Mouse (Mus musculus) CH12.LX (cell line): ENCODE measurements around the gene Doxl2. TPM values are rescaled to one million over a fixed set of nuclear protein-coding genes. Genes with fewer than 3 reads are reported as not detected.

Experiments
- DNase-seq: peaks from one replicate; pipeline ENCODE4 v3.0.0-alpha.2; 2013; ENCODE audit errors: extremely low read depth
- H3K27ac ChIP-seq: 2 replicates; pipeline ENCODE4 v1.5.1; 2012; ENCODE audit warnings: low read depth, mild to moderate bottlenecking, control low read depth, moderate library complexity; ENCODE audit not compliant: insufficient read depth
- H3K27me3 ChIP-seq: replicated peaks from 2 replicates; pipeline ENCODE3; 2012; ENCODE audit warnings: inconsistent platforms
- H3K36me3 ChIP-seq, 2 experiments: replicated peaks in 1 of 2; 2 replicates each; pipeline versions ENCODE3 to v1.6.1; 2012; ENCODE audit warnings: inconsistent platforms in 1 of 2, low read length in 1 of 2, mild to moderate bottlenecking in 1 of 2, mixed read lengths in 1 of 2, moderate library complexity in 1 of 2; ENCODE audit not compliant: control insufficient read depth in 1 of 2, insufficient read depth in 1 of 2
- H3K4me1 ChIP-seq, 2 experiments: 2 replicates each; pipeline ENCODE4 v1.6.1; 2012; ENCODE audit warnings: inconsistent platforms in 1 of 2, moderate library complexity in 1 of 2; ENCODE audit not compliant: insufficient read depth in 2 of 2, control insufficient read depth in 1 of 2
- H3K4me2 ChIP-seq: 2 replicates; pipeline ENCODE4 v1.6.1; 2012; ENCODE audit warnings: low read depth, mild to moderate bottlenecking, control low read depth; ENCODE audit not compliant: poor library complexity, insufficient read depth, severe bottlenecking
- H3K4me3 ChIP-seq, 3 experiments: fragments of 150-350 bp in 1 of 3; sonication (generic) in 1 of 3; replicated peaks in 1 of 3; 2 replicates each; pipeline versions ENCODE3 to v1.5.1; 2011 to 2012; ENCODE audit warnings: low read depth in 2 of 3, low read length in 2 of 3, mild to moderate bottlenecking in 2 of 3, moderate library complexity in 2 of 3, control low read depth in 1 of 3, improper control_type of control experiment in 1 of 3, inconsistent platforms in 1 of 3, mixed read lengths in 1 of 3; ENCODE audit not compliant: poor library complexity in 1 of 3
- H3K79me2 ChIP-seq: replicated peaks from 2 replicates; pipeline ENCODE4 v1.6.1; 2012; ENCODE audit warnings: mild to moderate bottlenecking, moderate library complexity; ENCODE audit not compliant: control insufficient read depth, poor library complexity, insufficient read depth, severe bottlenecking; ENCODE audit errors: extremely low read depth
- H3K9ac ChIP-seq: 2 replicates; pipeline ENCODE4 v1.6.1; 2012; ENCODE audit warnings: low read depth, mild to moderate bottlenecking, control low read depth, moderate library complexity; ENCODE audit not compliant: insufficient read depth
- H3K9me3 ChIP-seq: replicated peaks from 2 replicates; pipeline ENCODE3; 2012; ENCODE audit warnings: low read length, inconsistent platforms, mixed read lengths
- BHLHE40 ChIP-seq: IDR thresholded peaks from 2 replicates; pipeline ENCODE4 v1.6.1; 2011; ENCODE audit warnings: mild to moderate bottlenecking, low read depth, low read length, improper control_type of control experiment
- CHD1 ChIP-seq: IDR thresholded peaks from 2 replicates; pipeline ENCODE4 v1.6.1; 2012; ENCODE audit warnings: low read depth, low read length, improper control_type of control experiment, inconsistent platforms
- CHD2 ChIP-seq: IDR thresholded peaks from 2 replicates; pipeline ENCODE4 v1.6.1; 2011; ENCODE audit warnings: low read length, improper control_type of control experiment
- CTCF ChIP-seq, 2 experiments: IDR thresholded peaks in 1 of 2; conservative IDR thresholded peaks in 1 of 2; 2 replicates each; pipeline ENCODE4 v1.5.1; 2011 to 2012; ENCODE audit warnings: low read depth in 2 of 2, low read length in 2 of 2, improper control_type of control experiment in 1 of 2, inconsistent platforms in 1 of 2, mild to moderate bottlenecking in 1 of 2, moderate library complexity in 1 of 2
- ELF1 ChIP-seq: IDR thresholded peaks from 2 replicates; pipeline ENCODE4 v1.6.1; 2014; ENCODE audit warnings: low read depth, mild to moderate bottlenecking, inconsistent platforms, low read length, improper control_type of control experiment
- EP300 ChIP-seq: IDR thresholded peaks from 2 replicates; pipeline ENCODE4 v1.6.1; 2011; ENCODE audit warnings: low read length, improper control_type of control experiment
- GABPA ChIP-seq: IDR thresholded peaks from 2 replicates; pipeline ENCODE4 v1.6.1; 2012; ENCODE audit warnings: low read depth, low read length, improper control_type of control experiment, inconsistent platforms; ENCODE audit not compliant: insufficient replicate concordance
- IRF4 ChIP-seq: IDR thresholded peaks from 2 replicates; pipeline ENCODE4 v1.6.1; 2014; ENCODE audit warnings: low read depth, mild to moderate bottlenecking, inconsistent platforms, low read length, improper control_type of control experiment
- JUN ChIP-seq: IDR thresholded peaks from 2 replicates; pipeline ENCODE4 v1.6.1; 2011; ENCODE audit warnings: low read depth, mild to moderate bottlenecking, low read length, improper control_type of control experiment, moderate library complexity; ENCODE audit not compliant: insufficient read depth
- JUND ChIP-seq: conservative IDR thresholded peaks from 2 replicates; pipeline ENCODE4 v1.6.1; 2011; ENCODE audit warnings: low read depth, low read length, improper control_type of control experiment
- KAT2A ChIP-seq: IDR thresholded peaks from 2 replicates; pipeline ENCODE4 v1.6.1; 2012; ENCODE audit warnings: low read length, improper control_type of control experiment, inconsistent platforms; ENCODE audit not compliant: insufficient replicate concordance
- MAFK ChIP-seq: IDR thresholded peaks from 2 replicates; pipeline ENCODE4 v1.6.1; 2011; ENCODE audit warnings: low read length, improper control_type of control experiment; ENCODE audit not compliant: insufficient replicate concordance
- MEF2A ChIP-seq: IDR thresholded peaks from 2 replicates; pipeline ENCODE4 v1.6.1; 2014; ENCODE audit warnings: low read depth, mild to moderate bottlenecking, inconsistent platforms, low read length, improper control_type of control experiment, borderline replicate concordance
- PAX5 ChIP-seq: IDR thresholded peaks from 2 replicates; pipeline ENCODE4 v1.6.1; 2012; ENCODE audit warnings: low read length, inconsistent platforms, mixed read lengths
- POLR2A ChIP-seq: IDR thresholded peaks from 2 replicates; pipeline ENCODE4 v1.6.1; 2011; ENCODE audit warnings: low read depth, mild to moderate bottlenecking, improper control_type of control experiment, low read length
- RAD21 ChIP-seq: IDR thresholded peaks from 2 replicates; pipeline ENCODE4 v1.6.1; 2011; ENCODE audit warnings: low read depth, mild to moderate bottlenecking, low read length, improper control_type of control experiment, moderate library complexity
- RCOR1 ChIP-seq: conservative IDR thresholded peaks from 2 replicates; pipeline ENCODE4 v1.6.1; 2012; ENCODE audit warnings: low read depth, mild to moderate bottlenecking, inconsistent platforms, low read length, improper control_type of control experiment
- SIN3A ChIP-seq: IDR thresholded peaks from 2 replicates; pipeline ENCODE4 v1.6.1; 2012; ENCODE audit warnings: low read length, improper control_type of control experiment, inconsistent platforms
- SMC3 ChIP-seq: IDR thresholded peaks from 2 replicates; pipeline ENCODE4 v1.6.1; 2011; ENCODE audit warnings: low read depth, low read length, improper control_type of control experiment
- TBP ChIP-seq: conservative IDR thresholded peaks from 2 replicates; pipeline ENCODE4 v1.6.1; 2011; ENCODE audit warnings: low read depth, low read length, improper control_type of control experiment
- UBTF ChIP-seq: IDR thresholded peaks from 2 replicates; pipeline ENCODE4 v1.6.1; 2012; ENCODE audit warnings: low read depth, mild to moderate bottlenecking, inconsistent platforms, low read length, improper control_type of control experiment, moderate library complexity
- ZC3H11A ChIP-seq: IDR thresholded peaks from 2 replicates; pipeline ENCODE4 v1.6.1; 2012; ENCODE audit warnings: low read depth, mild to moderate bottlenecking, inconsistent platforms, low read length, improper control_type of control experiment
- dilution Hi-C: fragments of 300-500 bp; cut with MboI; formaldehyde crosslinking; loops from 2 replicates; pipeline ENCODE4 v1.14.3; 2020; ENCODE audit warnings: low sequenced_read_pairs; ENCODE audit not compliant: extremely low pct_unique_long_range_greater_than_20kb, extremely low pct_ligation_motif_present
- in situ Hi-C: fragments of 300-500 bp; cut with MboI; formaldehyde crosslinking; loops from 3 replicates; pipeline ENCODE4 v1.14.3; 2019; ENCODE audit warnings: low sequenced_read_pairs, low pct_ligation_motif_present, low pct_unique_long_range_greater_than_20kb, mixed read lengths
- polyA plus RNA-seq: library from polyadenylated mRNA; unstranded; fragments of >175 nt; gene quantifications from 2 replicates; pipeline ENCODE4 v1.2.1, GENCODE M21; 2012; ENCODE audit warnings: low read depth; ENCODE audit not compliant: insufficient read length
- total RNA-seq, 2 experiments: library from RNA; depleted of rRNA; stranded (reverse); fragments of 300-350 nt in 1 of 2; fragments of >200 nt in 1 of 2; gene quantifications; 2 replicates each; pipeline ENCODE4 v1.2.3; 2012 to 2014

Gene Doxl2
- total and polyA plus RNA-seq, 3 experiments, result not detected

DNA sequence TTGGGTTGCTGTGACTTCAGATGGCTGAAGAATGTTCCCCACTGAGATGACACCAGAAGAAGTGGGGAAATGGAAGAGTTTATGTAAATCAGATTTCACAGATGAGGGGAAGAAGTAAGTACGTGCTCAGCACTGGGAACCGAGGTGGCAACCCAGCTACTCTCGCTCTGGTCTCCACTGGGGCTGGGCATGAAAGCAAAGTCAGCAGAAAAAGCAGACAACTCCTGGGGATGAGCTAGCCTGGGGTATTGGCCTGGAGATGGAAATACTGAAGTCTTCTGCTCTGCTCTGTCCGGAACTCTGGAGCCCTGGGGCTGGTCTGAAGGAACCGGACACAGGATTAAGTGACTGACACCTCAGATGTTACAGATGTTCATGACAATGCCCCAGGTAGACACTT, 20.6 kb upstream of the Doxl2 start:
- Histone ChIP-seq H3K9ac (no peak overlapping the region), H3K36me3 (no peaks in the 10 kb centered on the region), H3K27me3 (peaks cover 2% of the 10 kb centered on the region), H3K9me3 (no peaks in the 10 kb centered on the region), H3K27ac (no peak overlapping the region), H3K4me1 (peaks cover 0 to 17% of the 10 kb centered on the region in 2 experiments; a peak in 2 of 4 replicates), H3K4me3 (no peak overlapping the region), H3K4me2 (no peak overlapping the region)
- dilution Hi-C loops (no loop called here), in situ Hi-C loops (loop anchor here (10.0 to 25.0 kb wide), 2 partner anchors 89 to 317 kb away; partner anchors contain the start of genes AI854703 and Gimap8)
- DNase-seq, result peak; percentile 6
- no peak for TF ChIP-seq ZC3H11A
- TF ChIP-seq MAFK, result no peak
- TF ChIP-seq POLR2A, result no peak
- TF ChIP-seq GABPA, result no peak
- no peak for TF ChIP-seq BHLHE40
- no peak for TF ChIP-seq UBTF
- no peak for TF ChIP-seq EP300
- no peak for TF ChIP-seq SIN3A
- TF ChIP-seq MEF2A, result no peak
- TF ChIP-seq, all 38 proteins: peak for 0
- H3K79me2 ChIP-seq, result no peaks in the 10 kb centered on the region

DNA sequence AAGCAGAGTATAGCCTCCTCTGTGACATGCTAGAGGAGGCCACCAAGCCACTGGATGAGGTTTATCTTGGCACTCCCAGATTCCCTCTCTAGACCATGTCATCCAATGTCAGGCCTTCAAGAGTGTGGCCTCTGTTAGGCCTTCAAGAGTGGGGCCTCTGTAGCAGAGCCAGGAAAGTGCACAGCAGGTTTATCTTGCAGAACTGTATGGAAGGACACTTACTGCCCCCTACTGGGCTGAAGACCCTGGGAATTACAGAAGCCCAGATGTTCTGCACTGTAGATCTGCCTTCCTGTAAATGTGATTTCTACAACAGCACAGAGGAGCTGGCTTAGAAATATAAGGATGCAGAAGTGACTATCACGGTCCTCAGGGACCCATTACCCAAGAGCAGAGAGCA, 19.8 kb upstream of the Doxl2 start:
- dilution Hi-C loops (no loop called here), in situ Hi-C loops (loop anchor here (10.0 to 25.0 kb wide), 2 partner anchors 90 to 318 kb away; partner anchors contain the start of genes AI854703 and Gimap8)
- no peak overlapping the region for H3K9ac ChIP-seq
- H3K4me3 ChIP-seq, result no peak overlapping the region
- no peak overlapping the region for H3K4me2 ChIP-seq
- no peaks in the 10 kb centered on the region for H3K36me3 ChIP-seq
- peaks cover 2% of the 10 kb centered on the region for H3K27me3 ChIP-seq
- peak; percentile 66 for DNase-seq
- no peaks in the 10 kb centered on the region for H3K79me2 ChIP-seq
- no peak overlapping the region for H3K27ac ChIP-seq
- TF ChIP-seq TBP (no peak), CHD1 (no peak), RCOR1 (no peak), SIN3A (no peak), ELF1 (no peak), CHD2 (no peak), SMC3 (peak; percentile 54), JUND (no peak), RAD21 (peak; percentile 75), JUN (no peak), CTCF (conservative IDR thresholded peaks at IDR 0.05 in 1 of 2, IDR thresholded peaks at IDR 0.05 in 1 of 2; ENCODE audit: low read depth in 2 of 2, low read length in 2 of 2) (peak; percentile 49 to 78), PAX5 (no peak), UBTF (no peak), POLR2A (no peak), IRF4 (no peak), ZC3H11A (no peak), KAT2A (no peak)
- peaks cover 0 to 17% of the 10 kb centered on the region in 2 experiments; a peak in 2 of 4 replicates for H3K4me1 ChIP-seq
- no peaks in the 10 kb centered on the region for H3K9me3 ChIP-seq
